8 mouse cellular contexts compared by ENCODE assay signal in the genomic region with DNA sequence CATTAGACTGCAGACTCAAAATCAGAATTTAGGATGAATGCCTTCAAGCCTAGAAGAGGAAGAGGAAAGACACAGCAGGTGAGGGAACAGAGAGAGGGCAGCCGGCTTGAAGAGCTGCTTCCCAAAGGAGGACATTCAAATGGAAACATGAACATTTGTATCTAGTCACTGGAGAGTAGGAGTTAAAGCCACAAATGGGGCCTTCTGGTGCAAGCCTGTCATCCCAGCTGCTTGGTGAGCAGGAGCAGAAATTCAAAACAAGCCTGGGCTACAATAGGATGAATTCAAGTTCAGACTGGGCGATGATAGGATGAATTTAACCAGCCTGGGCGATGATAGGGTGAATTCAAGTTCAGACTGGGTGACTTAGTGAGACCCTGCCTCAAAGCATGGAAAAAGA.
"Had no signal": no experiment of that assay in that cellular context is flagged by ENCODE, and none has a peak within 500 bp of the region (broad histone marks: within the 10 kb centered on the region; RNA-seq: fewer than 3 reads in every experiment).

No protein-coding gene starts in this region.

- DNase-seq: kidney, adult 18-20 months; kidney, postnatal 25 days; liver; liver, embryonic 13.5 days; liver, postnatal 0 days; thymus, postnatal 14 days had no signal

- ATAC-seq: hindbrain, postnatal 0 days; liver, postnatal 0 days; midbrain, embryonic 16.5 days had no signal
